Mouse (Mus musculus) spleen, adult 2 months (tissue): ENCODE data around the gene Zfp579.

ENCODE experiments used
- CTCF ChIP-seq: fragments of 200-500 bp; IDR thresholded peaks from 2 replicates; pipeline ENCODE4 v1.5.1; 2011; ENCODE audit warnings: mild to moderate bottlenecking, inconsistent platforms; ENCODE audit not compliant: insufficient read depth, insufficient read length, insufficient replicate concordance; ENCODE audit errors: extremely low read depth
- POLR2A ChIP-seq: fragments of 200-500 bp; IDR thresholded peaks from 2 replicates; pipeline ENCODE4 v1.6.1; 2011; ENCODE audit warnings: low read depth, low read length, inconsistent platforms

GRCm38 (mm10) chr7:4948386-4948785 is 47.6 kb downstream of the Zfp579 start:
- no peak for TF ChIP-seq CTCF
- TF ChIP-seq POLR2A = no peak
